Mouse (Mus musculus) CD4-positive, CD25-positive, alpha-beta regulatory T cell, adult 4 months (primary cell): ENCODE measurements around the gene Bid. TPM values are rescaled to one million over a fixed set of nuclear protein-coding genes. Genes with fewer than 3 reads are reported as not detected.
"Not testable (repeated sequence)": the region's sequence is repeated elsewhere in the genome, so short reads cannot be mapped to it uniquely, and the experiment has no call there.

Source experiments
- ATAC-seq: one replicate; pipeline ENCODE4 v1.8.0; 2017
- polyA plus RNA-seq, 2 experiments: library from polyadenylated mRNA; unstranded; fragments of 100-300 nt; shearing (Covaris generic); gene quantifications; one replicate each; pipeline ENCODE4 v1.2.1; 2017

The Bid gene
- polyA plus RNA-seq, 2 experiments from 2014 or later: 51.9 to 73.2 TPM

DNA sequence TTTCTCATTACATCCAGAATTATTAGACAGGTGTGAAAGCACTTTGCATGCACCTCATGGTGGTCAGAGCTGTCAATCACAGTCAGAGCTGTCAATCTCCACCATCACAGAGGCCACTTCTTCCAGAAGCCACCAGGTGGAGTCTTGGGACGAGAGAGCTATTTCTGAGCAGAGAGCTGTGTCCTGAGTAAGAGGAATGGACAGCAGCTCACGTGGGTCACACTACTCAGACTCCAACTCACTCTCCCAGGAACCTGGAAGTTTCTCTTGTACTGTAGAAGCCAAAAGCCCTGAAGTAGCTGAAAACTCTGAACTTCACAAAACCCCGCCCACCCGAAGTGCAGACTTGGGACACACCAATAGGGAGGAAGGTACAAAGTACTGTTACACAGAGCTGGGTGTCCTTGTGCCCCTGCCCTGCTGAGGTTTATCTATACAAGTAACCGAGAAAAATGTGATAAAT lies 13.2 kb downstream of the Bid start:
- ATAC-seq: peak; percentile 51

- no peak for ATAC-seq
Measured at GRCm38 (mm10) chr6:120901776-120902645, 14.6 kb downstream of the Bid start.

- peak; percentile 83 for ATAC-seq
Measured at GRCm38 (mm10) chr6:120898188-120898833, 18.3 kb downstream of the Bid start.

- ATAC-seq: no peak
Measured at GRCm38 (mm10) chr6:120894524-120894923, 22.1 kb downstream of the Bid start.

DNA sequence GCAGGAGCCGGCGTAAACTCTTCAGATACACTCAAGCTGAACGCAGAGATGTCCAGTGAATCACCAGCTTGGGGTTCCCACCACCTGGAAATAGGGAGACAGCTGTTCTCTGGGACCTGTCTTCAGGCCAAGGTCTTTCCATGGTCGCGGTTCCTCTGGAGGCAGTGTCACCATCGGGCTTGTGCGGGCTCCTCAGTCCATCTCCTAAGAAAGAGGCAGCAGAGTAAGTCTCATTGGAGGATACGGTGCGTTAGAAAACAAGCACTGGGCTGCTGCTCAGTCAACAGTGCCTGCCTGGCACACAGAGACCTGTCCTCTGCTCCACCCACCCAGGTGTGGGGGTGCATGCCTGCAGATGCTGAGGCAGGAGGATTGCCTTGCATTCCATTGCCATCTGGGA lies 22.6 kb downstream of the Bid start:
- ATAC-seq: no peak

GRCm38 (mm10) chr6:120886696-120887095 lies 30.0 kb downstream of the Bid start:
- ATAC-seq: no peak

DNA sequence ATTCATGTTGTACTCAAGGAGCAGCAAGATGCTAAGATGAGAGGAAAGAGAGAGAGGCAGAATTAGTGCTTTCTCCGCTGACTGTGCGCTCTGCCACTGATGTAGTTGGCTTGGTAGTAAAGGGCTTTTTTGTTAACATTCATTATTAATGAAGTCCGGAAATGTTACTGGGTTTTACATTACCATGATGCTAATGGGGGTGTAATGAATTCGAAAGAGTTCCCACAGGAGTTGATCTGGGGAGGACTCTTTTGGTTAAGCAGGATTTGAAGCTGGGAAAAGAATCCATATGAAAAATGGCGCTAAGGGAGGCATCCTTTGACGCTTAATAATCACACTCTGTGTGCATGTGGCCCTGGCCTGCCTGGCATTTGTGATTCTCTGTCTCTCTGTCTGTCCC lies 32.2 kb downstream of the Bid start:
- no peak for ATAC-seq

- no peak for ATAC-seq
Measured at GRCm38 (mm10) chr6:120879046-120879445, 37.6 kb downstream of the Bid start.

DNA sequence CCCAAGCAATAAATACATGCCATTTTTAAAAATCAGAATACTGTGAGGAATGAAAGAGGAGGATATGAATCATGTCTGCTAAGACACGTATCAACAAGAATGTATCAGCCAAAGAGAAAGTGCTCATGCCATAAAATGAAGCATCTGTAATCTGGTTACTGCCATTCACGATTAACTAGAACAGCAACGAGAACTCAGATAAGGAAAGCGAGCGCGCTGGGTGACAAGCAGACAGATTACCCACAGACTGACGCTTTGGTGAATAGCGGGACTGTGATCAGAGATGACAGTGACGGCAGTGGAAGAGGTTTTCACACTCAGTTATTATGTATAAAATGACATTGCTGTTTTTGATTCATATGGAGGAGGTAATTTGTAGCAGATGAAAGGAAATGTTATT lies 42.8 kb downstream of the Bid start:
- ATAC-seq: no peak

- no peak for ATAC-seq
Measured at GRCm38 (mm10) chr6:120871286-120871685, 45.4 kb downstream of the Bid start.

GRCm38 (mm10) chr6:120868824-120869223 lies 47.8 kb downstream of the Bid start:
- ATAC-seq: no peak

GRCm38 (mm10) chr6:120866051-120866814 lies 50.4 kb downstream of the Bid start:
- no peak for ATAC-seq

DNA sequence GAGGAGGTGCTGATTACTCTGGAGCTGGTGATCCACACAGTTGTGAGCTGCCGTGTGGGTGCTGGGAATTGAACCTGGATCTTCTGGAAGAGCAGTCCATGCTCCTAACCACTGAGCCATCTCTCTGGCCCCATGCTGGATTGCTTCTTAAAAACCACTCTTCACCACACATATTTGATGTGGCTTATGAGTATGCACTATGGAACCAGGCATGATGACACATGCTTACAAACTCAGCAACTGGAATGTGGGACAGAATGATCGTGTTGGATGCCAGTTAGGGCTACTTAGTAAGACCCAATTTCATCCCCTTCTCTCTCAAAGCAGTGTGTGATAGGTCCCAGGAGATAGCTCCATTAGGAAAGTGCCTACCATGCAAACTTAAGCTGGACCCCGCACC lies 56.6 kb downstream of the Bid start:
- no peak for ATAC-seq

DNA sequence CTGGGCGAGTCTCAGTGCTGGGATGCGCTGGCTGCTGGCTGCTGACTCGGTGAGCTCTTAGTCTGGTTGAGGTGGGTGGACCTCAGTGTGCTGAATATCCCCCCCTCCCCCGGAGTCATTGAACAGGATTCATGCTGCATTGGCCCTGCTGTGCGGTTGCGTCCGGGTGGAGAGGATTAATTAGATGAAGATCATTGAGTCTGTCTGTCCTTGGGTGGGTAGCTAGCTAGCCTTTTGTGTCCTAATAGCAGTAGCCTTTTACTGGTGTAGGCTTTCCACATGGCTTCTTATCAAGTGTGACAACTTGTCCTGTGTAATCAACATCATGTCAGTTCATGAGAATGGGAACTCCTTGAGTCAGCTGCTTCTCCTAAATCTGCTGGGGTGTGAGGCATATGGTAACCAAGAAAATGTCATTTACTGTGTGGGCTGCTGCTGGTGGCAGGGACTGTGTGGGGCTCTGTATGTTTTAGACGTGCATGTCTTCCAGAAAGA lies 58.4 kb downstream of the Bid start:
- ATAC-seq: no peak

- no peak for ATAC-seq
Measured at GRCm38 (mm10) chr6:120854413-120854812, 62.2 kb downstream of the Bid start.

GRCm38 (mm10) chr6:120850720-120851119 lies 65.9 kb downstream of the Bid start:
- not testable (repeated sequence) for ATAC-seq

Other genes starting within 250 kb of the Bid start
- under 1 TPM in 1 of 2 experiments, not detected in 1; 0.34 TPM for gene Slc25a18, start 143.3 kb downstream of the Bid start, polyA plus RNA-seq
- 10 to 100 TPM; 89.9 to 92.8 TPM for gene Atp6v1e1, start 94.1 kb downstream of the Bid start, polyA plus RNA-seq
- 10 to 100 TPM; 10.4 to 11.7 TPM for gene Bcl2l13, start 80.6 kb downstream of the Bid start, polyA plus RNA-seq
- gene Mical3, start 214.1 kb upstream of the Bid start, polyA plus RNA-seq: 10 to 100 TPM in 1 of 2 experiments, 1 to 10 TPM in 1; 9.9 to 11.8 TPM